Comparison of ENCODE assay signal across 16 mouse cellular contexts in genomic region chr7:45767500-45767899, GRCm38 (mm10). TPM values are rescaled to one million over a fixed set of nuclear protein-coding genes. Genes with fewer than 3 reads are reported as not detected.
"Had no signal": no experiment of that assay in that cellular context is flagged by ENCODE, and none has a peak within 500 bp of the region (broad histone marks: within the 10 kb centered on the region; RNA-seq: fewer than 3 reads in every experiment).

No protein-coding gene starts in this region.

- H3K4me1 ChIP-seq: intestine, embryonic 15.5 days; liver, embryonic 12.5 days; midbrain, embryonic 12.5 days; neural tube, embryonic 13.5 days had no signal

- H3K4me2 ChIP-seq: intestine, embryonic 15.5 days; limb, embryonic 15.5 days; liver, embryonic 12.5 days; midbrain, embryonic 12.5 days; neural tube, embryonic 13.5 days had no signal

- H3K27ac ChIP-seq: intestine, embryonic 15.5 days; limb, embryonic 15.5 days; liver, embryonic 12.5 days; midbrain, embryonic 12.5 days; neural tube, embryonic 13.5 days had no signal

- DNase-seq: kidney, postnatal 36 days; layer of hippocampus, adult 9-11 months; layer of hippocampus, postnatal 36 days; lung, adult 18-20 months; lung, postnatal 14 days; right cerebral cortex, postnatal 14 days; thymus, adult 18-20 months; thymus, postnatal 14 days had no signal

- H3K9me3 ChIP-seq: intestine, embryonic 15.5 days; limb, embryonic 15.5 days; liver, embryonic 12.5 days; midbrain, embryonic 12.5 days; neural tube, embryonic 13.5 days had no signal

- H3K27me3 ChIP-seq: intestine, embryonic 15.5 days; limb, embryonic 15.5 days; midbrain, embryonic 12.5 days; neural tube, embryonic 13.5 days had no signal

- H3K36me3 ChIP-seq: intestine, embryonic 15.5 days; limb, embryonic 15.5 days; liver, embryonic 12.5 days; midbrain, embryonic 12.5 days; neural tube, embryonic 13.5 days had no signal

- H3K4me3 ChIP-seq: intestine, embryonic 15.5 days; limb, embryonic 15.5 days; liver, embryonic 12.5 days; midbrain, embryonic 12.5 days; neural tube, embryonic 13.5 days had no signal

- H3K9ac ChIP-seq: intestine, embryonic 15.5 days; limb, embryonic 15.5 days; liver, embryonic 12.5 days; midbrain, embryonic 12.5 days; neural tube, embryonic 13.5 days had no signal

- ATAC-seq: intestine, embryonic 15.5 days; liver, embryonic 12.5 days; midbrain, embryonic 16.5 days had no signal

RNA-seq across cellular contexts. Expression of gene Spaca4, which starts 41.9 kb away (rescaled TPM):
- polyA plus RNA-seq: kidney, embryonic 14.5 days; limb, embryonic 11.5 days; limb, embryonic 15.5 days; liver, embryonic 12.5 days; midbrain, embryonic 12.5 days; midbrain, embryonic 16.5 days; neural tube, embryonic 13.5 days had no signal
